Mouse (Mus musculus) midbrain, embryonic 11.5 days (tissue): Measurements from ENCODE around the gene Rasgrp2. TPM values are rescaled to one million over a fixed set of nuclear protein-coding genes. Genes with fewer than 3 reads are reported as not detected.

Source experiments
- ATAC-seq: fragments of 200-750 bp; cut with Nextera tagmentation; 2 replicates; pipeline ENCODE4 v1.8.0; 2017; ENCODE audit warnings: moderate TSS enrichment, moderate library complexity; ENCODE audit not compliant: low FRiP score
- DNase-seq: peaks from one replicate; pipeline ENCODE4 v3.0.0; 2015; ENCODE audit warnings: low spot score; ENCODE audit errors: missing footprints
- H3K27ac ChIP-seq: fragments of 300-500 bp; sonication (generic); 2 replicates; pipeline ENCODE4 v1.5.1; 2014; ENCODE audit warnings: low read depth, low read length
- H3K27me3 ChIP-seq: fragments of 300-500 bp; sonication (generic); 2 replicates; pipeline ENCODE4 v1.6.1; 2014; ENCODE audit warnings: mild to moderate bottlenecking, low read length, moderate library complexity, mixed read lengths; ENCODE audit not compliant: control insufficient read depth, insufficient read depth
- H3K36me3 ChIP-seq: fragments of 300-500 bp; sonication (generic); 2 replicates; pipeline ENCODE4 v1.6.1; 2014; ENCODE audit warnings: mild to moderate bottlenecking, low read length, moderate library complexity, mixed read lengths; ENCODE audit not compliant: control insufficient read depth, insufficient read depth
- H3K4me1 ChIP-seq: fragments of 300-500 bp; sonication (generic); 2 replicates; pipeline ENCODE4 v1.6.1; 2014; ENCODE audit warnings: low read length; ENCODE audit not compliant: control insufficient read depth, insufficient read depth
- H3K4me2 ChIP-seq: fragments of 300-500 bp; sonication (generic); 2 replicates; pipeline ENCODE4 v1.6.1; 2014; ENCODE audit warnings: mild to moderate bottlenecking, moderate library complexity
- H3K4me3 ChIP-seq: fragments of 300-500 bp; sonication (generic); 2 replicates; pipeline ENCODE4 v1.5.1; 2014; ENCODE audit warnings: low read depth, low read length
- H3K9ac ChIP-seq: fragments of 300-500 bp; sonication (generic); 2 replicates; pipeline ENCODE4 v1.6.1; 2014; ENCODE audit warnings: low read length
- H3K9me3 ChIP-seq: fragments of 300-500 bp; sonication (generic); 2 replicates; pipeline ENCODE4 v1.6.1; 2016; ENCODE audit warnings: low read length; ENCODE audit not compliant: control insufficient read depth
- WGBS: fragments of 180-500 bp; shearing (Covaris S2); extraction: QIAGEN DNeasy Blood & Tissue Kit; methylation state at CpG from one replicate; pipeline ENCODE4 v1.1.7; 2014; 5-methylcytosine and 5-hydroxymethylcytosine counted together
- polyA plus RNA-seq: library from polyadenylated mRNA; unstranded; fragments of >200 nt; fragmentation: Nextera tagmentation; extraction: Ambion mirVana; gene quantifications from 2 replicates; pipeline ENCODE4 v1.2.1, GENCODE M21; 2014

The Rasgrp2 gene
- polyA plus RNA-seq, 1 experiment from 2014 or later = 16.8 TPM

- Histone ChIP-seq H3K9me3 (no peaks in the 10 kb centered on the region), H3K27me3 (no peaks in the 10 kb centered on the region), H3K9ac (no peak overlapping the region), H3K4me2 (no peak overlapping the region), H3K4me1 (peaks cover 5% of the 10 kb centered on the region; the same call in 1 of the 2 replicates), H3K27ac (peak overlapping the region; percentile 61), H3K4me3 (no peak overlapping the region), H3K36me3 (peaks cover 48% of the 10 kb centered on the region)
- WGBS = 59% methylated on average over 11 of the region's 11 CpGs
- ATAC-seq = peak; percentile 50; the same call in 1 of the 2 replicates
- DNase-seq = no peak
These were observed 21.7 kb upstream of the Rasgrp2 start for GRCm38 (mm10) chr19:6377327-6378040.

DNA sequence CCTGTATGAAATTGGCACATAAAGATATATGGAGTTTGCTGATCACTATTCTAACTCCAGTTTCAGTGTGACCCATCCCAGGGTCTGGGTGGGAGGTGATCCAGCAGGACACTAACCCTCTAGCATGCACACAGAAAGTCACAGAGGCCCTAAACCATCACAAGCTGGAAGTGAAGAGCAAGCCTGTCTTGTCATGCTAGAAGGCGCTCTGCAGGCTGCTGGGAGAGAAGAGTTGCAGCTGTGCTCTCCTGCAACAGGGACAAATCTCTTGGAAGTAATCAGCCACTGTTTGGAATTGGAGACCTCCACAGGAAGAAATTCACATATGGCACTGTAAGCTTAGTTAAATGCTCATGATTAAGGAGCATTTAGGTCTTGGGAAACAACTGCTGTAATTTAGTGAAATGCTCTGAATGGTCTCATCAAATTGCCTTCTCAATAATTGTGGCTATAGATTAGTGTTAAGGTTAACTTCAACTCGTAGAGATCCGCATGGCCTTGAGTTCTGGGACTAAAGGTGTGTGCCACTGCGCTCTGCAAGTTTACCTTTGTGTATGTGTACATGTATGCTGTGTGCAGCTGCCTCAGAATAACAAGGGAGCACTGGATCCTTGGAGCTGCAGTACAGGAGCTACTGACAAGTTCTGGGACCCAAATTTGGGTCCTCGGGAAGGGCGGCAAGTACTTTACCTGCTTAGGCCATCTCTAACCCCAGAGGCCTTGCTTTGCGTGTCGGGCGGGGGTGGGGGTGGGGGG, 18.6 kb upstream of the Rasgrp2 start:
- 95% methylated on average over 9 of the region's 9 CpGs for WGBS
- no peak for ATAC-seq

GRCm38 (mm10) chr19:6381238-6381637, 17.9 kb upstream of the Rasgrp2 start:
- WGBS = 95% methylated on average over 5 of the region's 5 CpGs
- peaks cover 17% of the 10 kb centered on the region for H3K4me1 ChIP-seq

More for the DNA sequence above, 18.6 kb upstream of the Rasgrp2 start:
- no peak overlapping the region for H3K4me2 ChIP-seq
- H3K9me3 ChIP-seq = no peaks in the 10 kb centered on the region
- H3K4me3 ChIP-seq = no peak overlapping the region
- peaks cover 17% of the 10 kb centered on the region for H3K4me1 ChIP-seq
- DNase-seq = peak; percentile 84
- no peak overlapping the region for H3K9ac ChIP-seq
- no peaks in the 10 kb centered on the region for H3K27me3 ChIP-seq
- H3K27ac ChIP-seq = no peak overlapping the region
- peaks cover 19% of the 10 kb centered on the region for H3K36me3 ChIP-seq

DNA sequence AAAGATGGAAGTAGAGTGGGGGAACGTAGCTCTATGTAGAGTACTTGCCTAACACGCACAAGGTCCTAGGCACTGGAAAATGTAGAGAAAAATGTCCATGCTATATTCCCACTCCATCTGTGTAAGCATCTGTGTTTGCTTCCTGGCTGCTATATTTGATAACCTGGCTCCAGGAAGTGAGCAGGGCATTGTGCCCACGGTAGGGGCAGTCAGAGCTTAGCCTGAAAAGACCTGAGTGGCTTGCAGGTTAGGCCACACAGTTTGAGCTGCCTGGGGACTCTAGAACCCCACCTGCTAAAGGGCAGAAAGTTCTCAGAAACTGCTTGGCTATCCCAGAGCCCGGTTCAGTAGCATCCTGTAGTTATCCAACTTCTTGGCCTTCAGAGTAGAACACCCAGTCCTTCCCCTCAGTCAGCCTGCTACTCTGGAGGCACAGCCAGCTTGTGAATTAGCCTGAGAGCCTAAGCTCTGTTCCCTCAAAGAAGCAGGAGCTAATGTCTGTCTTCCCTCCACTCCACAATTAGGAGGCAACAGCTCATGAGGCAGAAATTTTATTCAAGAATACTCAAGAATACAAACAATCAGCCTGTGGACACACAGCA, 16.7 kb upstream of the Rasgrp2 start:
- 82% methylated on average over 4 of the region's 4 CpGs for WGBS
- no peaks in the 10 kb centered on the region for H3K9me3 ChIP-seq
- peaks cover 6% of the 10 kb centered on the region for H3K36me3 ChIP-seq
- H3K4me2 ChIP-seq = no peak overlapping the region
- H3K27me3 ChIP-seq = no peaks in the 10 kb centered on the region
- H3K4me1 ChIP-seq = peaks cover 14% of the 10 kb centered on the region
- ATAC-seq (no peak), DNase-seq (no peak)
- H3K9ac ChIP-seq = no peak overlapping the region
- no peak overlapping the region for H3K27ac ChIP-seq
- H3K4me3 ChIP-seq = no peak overlapping the region

More at GRCm38 (mm10) chr19:6381238-6381637, 17.9 kb upstream of the Rasgrp2 start:
- Histone ChIP-seq H3K27me3 (no peaks in the 10 kb centered on the region), H3K36me3 (peaks cover 12% of the 10 kb centered on the region), H3K9me3 (no peaks in the 10 kb centered on the region), H3K4me3 (no peak overlapping the region), H3K9ac (no peak overlapping the region), H3K4me2 (no peak overlapping the region), H3K27ac (no peak overlapping the region)
- no peak for ATAC-seq
- DNase-seq = no peak

- Histone ChIP-seq H3K36me3 (0 out of 2 replicates have a peak, but pooled peaks cover 2% of the 10 kb centered on the region), H3K4me1 (peaks cover 12% of the 10 kb centered on the region), H3K9ac (0 out of 2 replicates have a peak overlapping the region, but pooled peaks have one; percentile 14), H3K27ac (no peak overlapping the region), H3K4me2 (no peak overlapping the region), H3K27me3 (no peaks in the 10 kb centered on the region), H3K9me3 (no peaks in the 10 kb centered on the region), H3K4me3 (no peak overlapping the region)
- DNase-seq (no peak), ATAC-seq (no peak)
- WGBS = 42% methylated on average over 5 of the region's 5 CpGs
These were observed 15.7 kb upstream of the Rasgrp2 start for GRCm38 (mm10) chr19:6383470-6383869.

DNA sequence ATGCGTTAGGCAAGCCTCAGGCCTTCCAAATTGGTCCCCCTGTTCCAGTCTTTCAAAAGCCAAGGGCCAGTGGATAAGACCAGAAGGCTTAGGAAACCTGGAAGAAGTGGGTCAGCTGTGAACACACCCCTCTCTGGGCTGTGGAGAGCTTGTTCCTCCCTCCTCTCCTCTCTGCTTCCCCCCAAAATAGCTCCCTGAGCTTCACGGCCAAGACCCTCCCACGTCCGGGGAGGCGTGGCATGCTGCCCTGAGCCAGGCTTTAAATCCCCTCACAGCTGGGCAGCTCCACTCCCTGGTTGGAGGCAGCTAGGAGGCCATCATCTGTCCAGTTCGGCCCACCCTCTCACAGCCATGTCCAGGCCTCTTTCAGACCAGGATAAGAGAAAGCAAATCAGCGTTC, 15.0 kb upstream of the Rasgrp2 start, which contains the start of gene Pygm:
Gene Pygm (plus strand): TSS at position 272 of the 400 bp plus-strand sequence.
- DNase-seq (peak; percentile 89), ATAC-seq (no peak)
- Histone ChIP-seq H3K4me2 (no peak within 1 kb of the TSS), H3K4me3 (no peak within 1 kb of the TSS), H3K4me1 (peaks cover 12% of the 10 kb centered on the region), H3K27ac (no peak within 1 kb of the TSS), H3K9me3 (no peaks in the 10 kb centered on the region), H3K27me3 (no peaks in the 10 kb centered on the region), H3K36me3 (no peaks in the 10 kb centered on the region), H3K9ac (0 out of 2 replicates have a peak within 1 kb of the TSS, but pooled peaks have one; percentile 14)
- WGBS = 10% methylated on average over 7 of the region's 7 CpGs

DNA sequence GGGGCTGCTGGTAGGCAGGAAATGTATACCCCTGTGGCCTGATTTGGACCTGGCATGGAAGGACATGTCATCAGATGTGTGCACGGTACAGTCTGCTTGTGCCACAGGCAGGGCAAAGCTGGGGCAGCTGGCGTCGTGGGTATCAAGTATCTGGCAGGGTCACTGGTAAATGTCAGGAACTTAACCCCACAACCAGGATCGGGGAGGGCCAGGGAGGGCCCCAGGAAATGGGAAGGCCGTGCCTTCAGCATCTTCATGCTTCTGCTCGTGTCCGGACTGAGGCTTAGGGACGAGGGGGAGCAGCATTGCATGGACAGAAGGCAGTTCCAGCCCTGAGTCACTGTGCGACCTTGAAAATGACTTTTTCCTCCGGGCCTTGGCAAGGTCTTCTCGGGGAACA, 14.2 kb upstream of the Rasgrp2 start:
- ATAC-seq (no peak), DNase-seq (no peak)
- Histone ChIP-seq H3K27ac (no peak overlapping the region), H3K4me2 (no peak overlapping the region), H3K4me3 (no peak overlapping the region), H3K9ac (no peak overlapping the region), H3K9me3 (no peaks in the 10 kb centered on the region), H3K36me3 (no peaks in the 10 kb centered on the region), H3K27me3 (no peaks in the 10 kb centered on the region), H3K4me1 (peaks cover 19% of the 10 kb centered on the region)
- WGBS = 83% methylated on average over 11 of the region's 11 CpGs

DNA sequence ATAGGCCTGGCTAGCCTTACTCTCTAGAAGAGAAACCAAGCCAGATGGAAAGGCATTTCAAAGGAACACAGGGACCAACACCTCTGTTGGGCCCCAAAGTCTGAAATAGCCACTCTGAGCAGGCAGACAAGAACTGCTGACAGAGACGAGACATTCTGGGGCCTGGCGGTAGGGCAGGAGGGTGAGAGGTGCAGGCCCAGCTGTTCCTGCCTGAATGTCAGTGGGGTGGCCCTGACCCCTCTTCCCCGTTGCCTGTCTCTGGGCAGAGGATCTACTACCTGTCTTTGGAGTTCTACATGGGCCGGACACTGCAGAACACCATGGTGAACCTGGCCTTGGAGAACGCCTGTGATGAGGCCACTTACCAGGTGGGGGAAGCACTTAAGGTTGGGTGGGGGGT, 13.7 kb upstream of the Rasgrp2 start:
- 81% methylated on average over 5 of the region's 5 CpGs for WGBS

DNA sequence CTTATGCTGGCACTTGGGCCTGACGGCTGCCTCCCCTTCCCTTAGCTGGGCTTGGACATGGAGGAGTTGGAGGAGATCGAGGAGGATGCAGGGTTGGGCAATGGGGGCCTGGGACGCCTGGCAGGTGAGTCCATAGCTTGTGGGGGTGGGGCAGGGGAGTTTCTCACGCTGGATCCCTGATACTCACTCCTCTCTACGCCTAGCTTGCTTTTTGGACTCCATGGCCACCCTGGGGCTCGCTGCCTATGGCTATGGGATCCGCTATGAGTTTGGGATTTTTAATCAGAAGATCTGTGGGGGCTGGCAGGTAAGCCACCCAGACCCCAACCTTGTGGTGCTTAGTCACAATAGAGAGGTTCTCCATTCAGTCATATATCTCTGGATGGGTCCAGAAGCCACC, 13.3 kb upstream of the Rasgrp2 start:
- no peak overlapping the region for H3K9ac ChIP-seq
- no peak overlapping the region for H3K4me2 ChIP-seq
- WGBS = 78% methylated on average over 7 of the region's 7 CpGs
- ATAC-seq = no peak
- no peak for DNase-seq
- no peaks in the 10 kb centered on the region for H3K36me3 ChIP-seq
- H3K4me3 ChIP-seq = no peak overlapping the region
- H3K27ac ChIP-seq = no peak overlapping the region
- H3K4me1 ChIP-seq = peaks cover 19% of the 10 kb centered on the region
- H3K27me3 ChIP-seq = no peaks in the 10 kb centered on the region
- H3K9me3 ChIP-seq = no peaks in the 10 kb centered on the region

More for the DNA sequence above, 13.7 kb upstream of the Rasgrp2 start:
- Histone ChIP-seq H3K9ac (no peak overlapping the region), H3K36me3 (no peaks in the 10 kb centered on the region), H3K9me3 (no peaks in the 10 kb centered on the region), H3K27me3 (no peaks in the 10 kb centered on the region), H3K4me2 (no peak overlapping the region), H3K4me1 (peaks cover 19% of the 10 kb centered on the region), H3K4me3 (no peak overlapping the region), H3K27ac (no peak overlapping the region)
- DNase-seq (no peak), ATAC-seq (no peak)
